Mouse (Mus musculus) liver, adult 2 months (tissue): ENCODE data around the gene Rln3. TPM values are rescaled to one million over a fixed set of nuclear protein-coding genes. Genes with fewer than 3 reads are reported as not detected.
A peak's percentile ranks its signal among the peaks of the same experiment; 100 is the strongest.

Source experiments
- DNase-seq: peaks from one replicate; pipeline ENCODE4 v3.0.0-alpha.2; 2011; ENCODE audit warnings: low read depth, low spot score; ENCODE audit errors: extremely low read depth
- H3K27ac ChIP-seq: fragments of 200-500 bp; replicated peaks from 2 replicates; pipeline ENCODE4 v1.5.1; 2012; ENCODE audit warnings: low read depth, mild to moderate bottlenecking, control low read depth, inconsistent platforms, low read length; ENCODE audit not compliant: insufficient read depth
- H3K27me3 ChIP-seq: fragments of 200-500 bp; 2 replicates; pipeline ENCODE4 v1.6.1; 2012; ENCODE audit warnings: mild to moderate bottlenecking, moderate library complexity, low read length, inconsistent platforms; ENCODE audit not compliant: control insufficient read depth, insufficient read depth
- H3K36me3 ChIP-seq: fragments of 200-500 bp; 2 replicates; pipeline ENCODE4 v1.6.1; 2012; ENCODE audit warnings: low read length, inconsistent platforms; ENCODE audit not compliant: control insufficient read depth, insufficient read depth
- H3K4me1 ChIP-seq: fragments of 200-500 bp; 2 replicates; pipeline ENCODE4 v1.6.1; 2011; ENCODE audit warnings: low read length; ENCODE audit not compliant: control insufficient read depth, insufficient read depth
- H3K4me3 ChIP-seq: fragments of 200-500 bp; 2 replicates; pipeline ENCODE4 v1.5.1; 2011; ENCODE audit warnings: low read depth, mild to moderate bottlenecking, control low read depth, low read length, moderate library complexity; ENCODE audit not compliant: insufficient read depth
- H3K79me2 ChIP-seq: fragments of 200-500 bp; 2 replicates; pipeline ENCODE4 v1.6.1; 2012; ENCODE audit warnings: inconsistent platforms, mild to moderate bottlenecking, low read length, moderate library complexity; ENCODE audit not compliant: control insufficient read depth, insufficient read depth
- H3K9ac ChIP-seq: fragments of 200-500 bp; 2 replicates; pipeline ENCODE4 v1.6.1; 2012; ENCODE audit warnings: low read depth, mild to moderate bottlenecking, control low read depth, inconsistent platforms, low read length
- CTCF ChIP-seq: fragments of 200-500 bp; IDR thresholded peaks from 2 replicates; pipeline ENCODE4 v1.5.1; 2011; ENCODE audit warnings: low read depth, low read length, control low read depth
- POLR2A ChIP-seq: fragments of 200-500 bp; IDR thresholded peaks from 2 replicates; pipeline ENCODE4 v1.6.1; 2011; ENCODE audit warnings: low read length, control low read depth; ENCODE audit not compliant: insufficient read depth; ENCODE audit errors: extremely low read depth
- WGBS: fragments of 180-500 bp; shearing (Covaris S2); methylation state at CpG from one replicate; pipeline ENCODE4 v1.1.7; 2018; 5-methylcytosine and 5-hydroxymethylcytosine counted together
- polyA plus RNA-seq: library from polyadenylated mRNA; depleted of rRNA; stranded (reverse); fragments of >200 nt; gene quantifications from 2 replicates; pipeline ENCODE4 v1.2.3, GENCODE M21; 2012
- total RNA-seq: library from RNA; depleted of rRNA; stranded (reverse); fragments of >200 nt; gene quantifications from 2 replicates; pipeline ENCODE4 v1.2.3, GENCODE M21; 2014

Gene Rln3
- total and polyA plus RNA-seq, 2 experiments, result not detected

DNA sequence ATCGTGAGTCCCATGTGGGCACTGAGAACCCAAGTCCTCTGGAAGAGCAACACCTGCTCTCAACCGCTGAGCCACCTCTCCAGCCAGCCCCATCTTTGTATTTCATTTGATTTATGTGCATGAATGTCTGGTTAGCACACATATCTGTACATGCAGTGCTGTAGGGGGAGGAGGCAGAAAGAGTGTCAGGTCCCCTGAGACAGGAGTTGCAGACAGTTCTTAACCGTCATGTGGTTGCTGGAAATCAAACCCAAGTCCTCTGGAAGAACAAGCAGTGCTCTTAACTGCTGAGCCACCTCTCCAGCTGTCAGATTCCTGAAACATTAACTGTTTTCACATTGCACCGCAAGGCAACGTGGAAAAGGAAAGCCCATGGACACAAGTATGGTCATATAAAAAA lies 3.4 kb upstream of the Rln3 start:
- H3K27me3 ChIP-seq, result peaks cover 2% of the 10 kb centered on the region; the same call in 1 of the 2 replicates
- H3K4me1 ChIP-seq, result no peaks in the 10 kb centered on the region
- H3K9ac ChIP-seq, result no peak overlapping the region
- TF ChIP-seq POLR2A (no peak), CTCF (no peak)
- H3K4me3 ChIP-seq, result no peak overlapping the region
- H3K36me3 ChIP-seq, result no peaks in the 10 kb centered on the region
- H3K27ac ChIP-seq, result no peak overlapping the region
- H3K79me2 ChIP-seq, result no peaks in the 10 kb centered on the region
- 88% methylated on average over 5 of the region's 5 CpGs for WGBS
- no peak for DNase-seq

DNA sequence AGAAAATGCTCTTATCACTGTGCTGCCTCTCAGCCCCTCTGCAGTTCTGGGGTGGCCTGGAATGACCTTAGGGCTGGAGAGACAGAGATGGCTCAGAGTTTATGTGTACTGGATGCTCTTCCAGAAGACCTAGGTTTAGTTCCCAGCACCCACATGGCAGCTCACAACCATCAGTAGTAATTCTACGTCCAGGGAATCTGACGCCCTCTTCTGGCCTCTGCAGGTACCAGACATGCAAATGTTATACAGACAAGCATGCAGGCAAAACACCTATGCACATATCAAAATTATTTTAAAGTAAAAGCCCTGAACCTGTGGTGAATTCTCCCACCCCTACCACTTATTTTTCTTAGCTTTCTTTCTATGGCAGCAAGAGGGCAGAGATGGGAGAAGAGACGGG lies 1.7 kb upstream of the Rln3 start:
- H3K4me3 ChIP-seq, result no peak overlapping the region
- H3K27ac ChIP-seq, result no peak overlapping the region
- no peaks in the 10 kb centered on the region for H3K79me2 ChIP-seq
- no peak for DNase-seq
- WGBS, result 92% methylated on average over 3 of the region's 3 CpGs
- peaks cover 6% of the 10 kb centered on the region for H3K27me3 ChIP-seq
- no peaks in the 10 kb centered on the region for H3K36me3 ChIP-seq
- TF ChIP-seq POLR2A, result no peak
- no peak overlapping the region for H3K9ac ChIP-seq
- no peaks in the 10 kb centered on the region for H3K4me1 ChIP-seq

DNA sequence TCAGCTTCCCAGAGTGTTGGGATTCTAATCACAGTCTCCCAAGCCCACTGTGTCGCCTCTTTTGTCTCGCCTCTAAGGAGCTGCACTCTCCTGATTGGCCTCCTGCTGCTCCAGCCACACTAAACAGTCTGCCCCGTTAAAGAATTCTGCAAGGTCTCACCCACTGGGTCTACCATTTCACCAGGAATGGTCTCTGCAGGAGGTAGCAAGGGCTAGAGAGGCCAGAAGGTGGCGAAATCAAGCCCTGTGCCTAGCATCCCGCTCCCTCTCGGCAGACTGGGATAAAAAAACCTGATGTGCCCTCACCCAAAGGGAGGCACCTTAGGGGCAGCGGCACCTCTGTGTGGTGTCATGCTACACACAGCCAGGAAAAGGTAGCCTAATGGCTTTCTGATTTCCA lies 697 bp downstream of the Rln3 start:
- no peak for DNase-seq
- Histone ChIP-seq H3K27me3 (peaks cover 6% of the 10 kb centered on the region), H3K36me3 (no peaks in the 10 kb centered on the region), H3K79me2 (no peaks in the 10 kb centered on the region), H3K4me1 (no peaks in the 10 kb centered on the region), H3K4me3 (no peak overlapping the region), H3K27ac (no peak overlapping the region), H3K9ac (no peak overlapping the region)
- 32% methylated on average over 7 of the region's 7 CpGs for WGBS
- TF ChIP-seq CTCF (no peak), POLR2A (no peak)

DNA sequence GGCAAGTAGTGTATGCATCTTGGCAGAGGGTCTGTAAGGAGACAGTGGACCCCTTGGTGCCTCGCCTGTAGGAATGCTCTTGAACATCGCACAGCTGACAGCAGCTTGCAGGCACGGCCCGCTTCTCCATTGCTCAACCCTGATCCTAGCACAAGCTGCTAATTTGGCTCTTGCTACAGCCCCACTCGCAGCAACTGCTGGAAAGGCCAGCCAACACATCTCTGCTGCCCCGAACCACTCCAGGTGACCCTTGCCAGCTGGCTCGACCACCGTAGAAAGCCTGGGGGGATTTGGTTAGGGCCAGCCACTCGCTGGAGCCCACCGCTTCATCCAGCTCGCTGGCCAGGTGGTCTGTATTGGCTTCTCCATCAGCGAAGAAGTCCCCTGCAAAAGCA lies 1.9 kb downstream of the Rln3 start:
- Histone ChIP-seq H3K4me1 (no peaks in the 10 kb centered on the region), H3K36me3 (no peaks in the 10 kb centered on the region), H3K79me2 (no peaks in the 10 kb centered on the region), H3K27ac (no peak overlapping the region), H3K4me3 (peak overlapping the region; percentile 1; the same call in 1 of the 2 replicates), H3K27me3 (peaks cover 6% of the 10 kb centered on the region), H3K9ac (0 out of 2 replicates have a peak overlapping the region, but pooled peaks have one; percentile 3)
- DNase-seq, result no peak
- WGBS, result 50% methylated on average over 12 of the region's 12 CpGs
- TF ChIP-seq CTCF (no peak), POLR2A (no peak)

DNA sequence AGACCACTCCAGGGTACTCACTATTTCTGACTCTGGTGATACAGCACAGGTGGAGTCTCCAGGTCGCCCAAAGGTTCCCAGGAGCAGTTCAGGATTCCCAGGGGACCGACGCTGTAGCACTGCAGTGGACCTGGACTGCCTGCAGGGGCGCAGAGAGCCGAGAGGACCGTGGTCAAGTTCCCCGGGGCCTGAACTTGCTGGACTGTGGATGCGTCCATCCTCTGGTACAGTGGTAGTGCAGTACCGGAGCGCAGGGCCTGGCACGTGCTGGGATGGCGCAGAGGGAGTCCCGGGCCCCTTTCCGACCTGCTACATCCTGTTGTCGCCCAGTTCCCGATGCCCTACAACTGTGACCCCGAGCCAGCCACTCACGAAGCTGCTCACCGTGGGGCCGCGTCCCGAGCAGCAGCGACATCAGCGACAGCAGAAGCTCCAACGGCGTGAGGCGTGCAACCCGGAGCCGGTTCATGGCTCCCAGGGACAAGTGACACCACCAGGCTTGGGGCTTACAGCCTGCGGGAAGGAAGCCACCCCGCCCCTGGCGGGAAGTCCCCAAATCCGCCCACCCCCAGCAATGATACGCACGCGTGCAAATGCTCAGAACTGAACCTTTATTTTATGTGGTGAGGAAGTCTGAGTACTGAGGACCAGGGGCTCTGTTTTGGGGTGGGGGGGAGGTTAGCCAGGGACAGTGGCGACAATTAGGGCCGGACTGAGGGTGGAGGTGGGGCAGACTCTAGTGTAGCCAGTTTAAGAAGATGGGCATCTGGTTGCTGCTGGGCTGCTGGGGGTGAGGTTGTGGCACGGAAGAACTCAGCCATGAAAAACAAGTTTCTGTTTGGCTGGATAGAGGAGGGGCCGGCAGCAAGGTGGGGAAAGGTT lies 2.5 kb downstream of the Rln3 start, which contains the start of gene Il27ra:
Gene Il27ra (minus strand): TSS at position 524 of the 882 bp plus-strand sequence.
- peak within 1 kb of the TSS; percentile 27; the same call in 1 of the 2 replicates for H3K27ac ChIP-seq
- no peaks in the 10 kb centered on the region for H3K79me2 ChIP-seq

DNA sequence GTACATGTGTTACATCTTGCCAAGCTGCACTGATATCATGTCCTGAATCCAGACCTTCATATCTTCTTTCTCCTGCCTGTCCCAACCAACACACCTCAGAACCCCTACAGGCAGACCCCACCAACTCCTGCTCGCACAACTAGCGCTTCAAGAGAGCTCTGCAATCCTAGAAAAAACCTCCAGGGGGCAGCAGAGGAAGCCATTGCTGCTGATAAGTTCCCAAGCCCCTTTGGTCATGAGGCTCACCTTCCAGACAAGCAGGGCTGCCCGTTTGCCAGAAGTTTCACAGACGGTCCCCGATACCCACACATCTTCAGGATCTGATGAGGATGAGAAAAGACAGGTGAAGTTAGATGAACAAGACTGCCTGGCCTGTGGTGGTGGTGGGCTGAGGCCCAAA lies 5.8 kb downstream of the Rln3 start:
- TF ChIP-seq CTCF (peak; percentile 73), POLR2A (no peak)
- peaks cover 4% of the 10 kb centered on the region for H3K27me3 ChIP-seq
- H3K27ac ChIP-seq, result no peak overlapping the region
- H3K4me1 ChIP-seq, result no peaks in the 10 kb centered on the region
- H3K79me2 ChIP-seq, result no peaks in the 10 kb centered on the region
- no peak overlapping the region for H3K4me3 ChIP-seq
- no peak overlapping the region for H3K9ac ChIP-seq
- H3K36me3 ChIP-seq, result no peaks in the 10 kb centered on the region
- DNase-seq, result peak; percentile 37
- WGBS, result 8% methylated on average over 5 of the region's 5 CpGs

More for the DNA sequence above, 2.5 kb downstream of the Rln3 start, which contains the start of gene Il27ra:
- H3K36me3 ChIP-seq, result no peaks in the 10 kb centered on the region
- H3K27me3 ChIP-seq, result peaks cover 6% of the 10 kb centered on the region
- 10% methylated on average over 40 of the region's 40 CpGs for WGBS
- H3K4me3 ChIP-seq, result peak within 1 kb of the TSS; percentile 64
- TF ChIP-seq POLR2A (0 out of 2 replicates have a peak, but pooled peaks have one; percentile 24), CTCF (peak; percentile 84)
- peak; percentile 25 for DNase-seq
- H3K4me1 ChIP-seq, result no peaks in the 10 kb centered on the region
- H3K9ac ChIP-seq, result peak within 1 kb of the TSS; percentile 62
